Mouse (Mus musculus) liver, postnatal 0 days (tissue): ENCODE results near the gene Ralgps1. TPM values are rescaled to one million over a fixed set of nuclear protein-coding genes. Genes with fewer than 3 reads are reported as not detected.

ENCODE experiments used
- ATAC-seq: fragments of 200-750 bp; cut with Nextera tagmentation; 2 replicates; pipeline ENCODE4 v1.8.0; 2017; ENCODE audit warnings: mild to moderate bottlenecking, moderate library complexity
- DNase-seq: peaks from one replicate; pipeline ENCODE4 v3.0.0-alpha.2; 2016
- H3K27ac ChIP-seq: fragments of 300-500 bp; sonication (generic); 2 replicates; pipeline ENCODE4 v1.5.1; 2014; ENCODE audit warnings: antibody characterized with exemption, moderate library complexity, mild to moderate bottlenecking, low read depth
- H3K27me3 ChIP-seq: fragments of 300-500 bp; sonication (generic); 2 replicates; pipeline ENCODE4 v1.6.1; 2014; ENCODE audit warnings: low read length, control low read depth, mixed read lengths; ENCODE audit not compliant: insufficient read depth
- H3K36me3 ChIP-seq: fragments of 300-500 bp; sonication (generic); replicated peaks from 2 replicates; pipeline ENCODE4 v1.6.1; 2014; ENCODE audit warnings: mild to moderate bottlenecking, control low read depth, low read length, moderate library complexity, mixed read lengths; ENCODE audit not compliant: insufficient read depth
- H3K4me1 ChIP-seq: fragments of 300-500 bp; sonication (generic); 2 replicates; pipeline ENCODE4 v1.6.1; 2014; ENCODE audit warnings: antibody characterized with exemption, mild to moderate bottlenecking, control low read depth; ENCODE audit not compliant: insufficient read depth
- H3K4me2 ChIP-seq: fragments of 300-500 bp; sonication (generic); 2 replicates; pipeline ENCODE4 v1.6.1; 2014; ENCODE audit warnings: low read depth, mild to moderate bottlenecking, low read length, moderate library complexity, mixed read lengths
- H3K4me3 ChIP-seq: fragments of 300-500 bp; sonication (generic); 2 replicates; pipeline ENCODE4 v1.5.1; 2014; ENCODE audit warnings: low read depth, low read length
- H3K9ac ChIP-seq: fragments of 300-500 bp; sonication (generic); replicated peaks from 2 replicates; pipeline ENCODE4 v1.6.1; 2014; ENCODE audit warnings: mild to moderate bottlenecking, moderate library complexity
- H3K9me3 ChIP-seq: fragments of 300-500 bp; sonication (generic); 2 replicates; pipeline ENCODE4 v1.6.1; 2016; ENCODE audit warnings: mild to moderate bottlenecking, control low read depth, low read length, mixed read lengths
- CTCF ChIP-seq: sonication (generic); IDR thresholded peaks from 2 replicates; pipeline ENCODE4 v1.5.1; 2016; ENCODE audit warnings: antibody characterized with exemption, low read depth
- EP300 ChIP-seq: IDR thresholded peaks from 2 replicates; pipeline ENCODE4 v1.6.1; 2016; ENCODE audit warnings: antibody characterized with exemption, low read depth, mild to moderate bottlenecking
- WGBS: fragments of 180-500 bp; shearing (Covaris S2); extraction: QIAGEN DNeasy Blood & Tissue Kit; methylation state at CpG from one replicate; pipeline ENCODE4 v1.1.7; 2014; ENCODE audit not compliant: insufficient replicate concordance; 5-methylcytosine and 5-hydroxymethylcytosine counted together
- polyA plus RNA-seq: library from polyadenylated mRNA; unstranded; fragments of >200 nt; fragmentation: Nextera tagmentation; extraction: Ambion mirVana; gene quantifications from 2 replicates; pipeline ENCODE4 v1.2.1, GENCODE M21; 2015

Ralgps1 gene
- polyA plus RNA-seq, 1 experiment from 2014 or later: 0.83 TPM

DNA sequence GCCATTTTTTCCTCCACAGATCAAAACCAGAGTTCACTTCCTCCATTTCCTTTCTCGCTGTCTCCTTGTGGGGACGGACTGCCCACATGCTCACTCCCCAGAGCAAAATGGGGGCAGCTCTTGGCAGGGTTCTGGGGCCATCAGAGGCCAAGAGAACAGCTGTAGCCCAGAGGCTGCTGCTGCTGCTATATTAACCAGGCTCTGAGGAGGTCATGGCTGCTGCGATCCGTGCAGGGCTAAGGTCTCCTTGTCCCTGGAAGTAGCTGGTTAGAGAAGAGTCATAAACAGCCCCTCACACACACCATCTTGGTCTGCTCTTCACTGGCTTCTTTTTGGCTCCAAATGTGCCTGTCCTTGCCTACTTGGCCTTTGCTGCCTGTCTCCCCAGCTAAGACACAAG is 206.1 kb downstream of the Ralgps1 start:
- H3K27ac ChIP-seq: 0 out of 2 replicates have a peak overlapping the region, but pooled peaks have one; percentile 0
- no peak for ATAC-seq
- no peak overlapping the region for H3K4me3 ChIP-seq
- H3K27me3 ChIP-seq: no peaks in the 10 kb centered on the region
- WGBS: 55% methylated on average over 4 of the region's 4 CpGs
- DNase-seq: no peak
- H3K36me3 ChIP-seq: no peaks in the 10 kb centered on the region
- TF ChIP-seq CTCF (no peak), EP300 (no peak)
- no peak overlapping the region for H3K4me2 ChIP-seq
- H3K9me3 ChIP-seq: no peaks in the 10 kb centered on the region
- H3K4me1 ChIP-seq: peaks cover 5% of the 10 kb centered on the region; the same call in 1 of the 2 replicates
- no peak overlapping the region for H3K9ac ChIP-seq

DNA sequence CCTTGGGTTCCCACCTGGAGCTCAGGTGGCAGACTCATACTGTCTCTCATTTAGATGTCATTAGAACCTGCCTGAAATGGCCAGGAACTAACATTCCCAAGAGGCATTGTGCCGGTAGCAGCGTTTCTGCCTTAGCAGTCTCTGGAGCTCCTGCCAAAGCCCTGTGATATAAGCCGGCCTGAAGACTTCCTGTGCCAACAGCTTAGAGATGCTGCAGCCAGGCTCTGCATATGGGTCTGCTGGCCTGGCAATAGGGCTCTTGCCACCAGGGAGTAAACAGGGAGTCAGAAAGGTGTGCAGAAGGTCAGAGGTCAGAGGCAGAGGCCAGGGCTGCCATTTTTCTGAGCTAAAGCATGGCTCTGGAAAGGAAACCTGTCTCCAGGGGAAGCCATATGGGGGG is 206.6 kb downstream of the Ralgps1 start:
- 73% methylated on average over 3 of the region's 3 CpGs for WGBS
- no peak for DNase-seq
- Histone ChIP-seq H3K4me2 (no peak overlapping the region), H3K9ac (no peak overlapping the region), H3K27me3 (no peaks in the 10 kb centered on the region), H3K9me3 (no peaks in the 10 kb centered on the region), H3K36me3 (no peaks in the 10 kb centered on the region), H3K4me1 (peaks cover 5% of the 10 kb centered on the region; the same call in 1 of the 2 replicates), H3K27ac (no peak overlapping the region), H3K4me3 (no peak overlapping the region)
- no peak for ATAC-seq
- no peak for TF ChIP-seq CTCF

DNA sequence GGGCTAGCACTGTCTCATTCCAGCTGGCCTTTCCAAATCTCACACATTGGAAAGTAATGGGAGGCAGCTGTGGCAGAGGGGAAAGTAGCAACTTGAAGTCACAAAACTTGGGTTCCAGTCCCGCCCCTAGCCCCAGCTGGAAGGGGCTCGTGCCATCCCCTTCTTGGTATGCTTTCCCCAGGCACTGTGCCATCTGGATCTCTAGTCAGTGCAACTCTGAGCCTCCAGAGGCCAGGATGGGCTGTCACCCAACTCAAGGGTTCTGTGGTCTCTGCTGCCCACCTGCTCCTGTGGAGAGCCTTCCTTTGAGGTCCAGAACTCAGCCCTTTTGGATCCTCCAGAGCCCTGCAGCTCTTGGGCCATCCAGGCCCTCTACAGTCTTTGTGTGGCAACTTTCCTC is 209.2 kb downstream of the Ralgps1 start:
- Histone ChIP-seq H3K4me2 (no peak overlapping the region), H3K36me3 (no peaks in the 10 kb centered on the region), H3K27me3 (no peaks in the 10 kb centered on the region), H3K4me3 (no peak overlapping the region), H3K9ac (no peak overlapping the region), H3K27ac (no peak overlapping the region), H3K9me3 (no peaks in the 10 kb centered on the region), H3K4me1 (peaks cover 4% of the 10 kb centered on the region; the same call in 1 of the 2 replicates)
- WGBS: 84% methylated on average over 2 of the region's 2 CpGs
- DNase-seq: no peak
- no peak for TF ChIP-seq EP300
- TF ChIP-seq CTCF: no peak
- ATAC-seq: no peak

DNA sequence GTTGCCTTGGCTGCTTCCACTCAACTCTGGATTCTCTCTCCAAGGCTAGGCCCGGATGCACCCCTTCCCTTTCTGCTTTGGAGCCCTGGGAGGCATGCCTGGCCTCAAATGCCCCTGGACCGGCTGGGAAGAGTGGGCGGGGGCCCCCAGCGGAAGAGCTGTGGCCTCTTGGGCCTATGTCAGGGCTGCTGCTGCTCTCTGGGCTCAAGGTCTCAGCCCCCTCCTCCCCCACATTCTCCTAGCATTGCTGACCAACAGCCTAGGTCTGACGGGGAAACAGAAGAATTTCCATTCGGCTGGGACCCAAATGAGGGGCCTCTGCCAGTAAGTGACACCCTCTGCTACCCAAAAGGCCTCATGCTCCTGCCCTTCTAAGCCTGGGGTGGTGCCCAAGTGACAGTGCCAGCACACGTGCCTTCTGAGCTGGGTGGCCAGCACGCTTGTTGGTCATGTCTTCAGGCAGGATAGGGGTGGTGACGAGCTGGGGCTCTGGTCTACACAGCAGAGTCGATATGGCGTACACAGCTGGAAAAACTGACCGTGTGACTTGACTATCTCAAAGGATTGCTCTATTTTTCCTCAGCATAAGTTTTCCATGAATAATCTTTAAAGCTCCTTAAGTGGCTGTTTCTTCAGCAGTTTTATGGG is 210.8 kb downstream of the Ralgps1 start:
- TF ChIP-seq EP300 (no peak), CTCF (no peak)
- DNase-seq: no peak

DNA sequence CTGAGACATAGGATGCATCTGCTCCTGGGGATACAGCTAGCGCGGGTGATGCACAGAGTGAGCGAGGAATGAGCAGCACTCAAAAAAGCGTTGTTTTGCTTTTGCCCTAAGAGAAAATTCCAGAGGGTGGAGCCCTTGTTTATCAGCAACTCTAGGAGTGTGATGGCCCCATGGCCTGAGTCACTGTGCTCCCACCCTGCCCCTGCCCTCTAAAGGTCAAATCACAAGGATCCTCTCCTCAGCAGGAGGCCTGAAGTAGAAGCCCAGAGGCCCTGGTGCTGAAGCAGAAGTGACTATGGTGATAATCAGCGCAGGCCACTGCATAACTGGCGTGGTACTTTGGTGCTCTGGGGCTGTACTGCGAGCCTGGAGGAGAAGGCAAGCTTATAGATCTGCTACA is 211.7 kb downstream of the Ralgps1 start:
- no peak overlapping the region for H3K4me3 ChIP-seq
- no peak overlapping the region for H3K27ac ChIP-seq
- WGBS: 70% methylated on average over 7 of the region's 7 CpGs
- no peaks in the 10 kb centered on the region for H3K36me3 ChIP-seq
- no peak overlapping the region for H3K9ac ChIP-seq
- H3K4me1 ChIP-seq: no peaks in the 10 kb centered on the region
- H3K4me2 ChIP-seq: no peak overlapping the region
- H3K9me3 ChIP-seq: no peaks in the 10 kb centered on the region
- H3K27me3 ChIP-seq: no peaks in the 10 kb centered on the region
- DNase-seq (no peak), ATAC-seq (no peak)
- TF ChIP-seq CTCF: no peak
- TF ChIP-seq EP300: no peak

More for the DNA sequence above, 210.8 kb downstream of the Ralgps1 start:
- H3K9ac ChIP-seq: no peak overlapping the region
- ATAC-seq: no peak
- no peaks in the 10 kb centered on the region for H3K4me1 ChIP-seq
- H3K4me2 ChIP-seq: no peak overlapping the region
- H3K36me3 ChIP-seq: no peaks in the 10 kb centered on the region
- WGBS: 70% methylated on average over 12 of the region's 12 CpGs
- H3K4me3 ChIP-seq: no peak overlapping the region
- H3K27ac ChIP-seq: no peak overlapping the region
- H3K9me3 ChIP-seq: no peaks in the 10 kb centered on the region
- no peaks in the 10 kb centered on the region for H3K27me3 ChIP-seq

DNA sequence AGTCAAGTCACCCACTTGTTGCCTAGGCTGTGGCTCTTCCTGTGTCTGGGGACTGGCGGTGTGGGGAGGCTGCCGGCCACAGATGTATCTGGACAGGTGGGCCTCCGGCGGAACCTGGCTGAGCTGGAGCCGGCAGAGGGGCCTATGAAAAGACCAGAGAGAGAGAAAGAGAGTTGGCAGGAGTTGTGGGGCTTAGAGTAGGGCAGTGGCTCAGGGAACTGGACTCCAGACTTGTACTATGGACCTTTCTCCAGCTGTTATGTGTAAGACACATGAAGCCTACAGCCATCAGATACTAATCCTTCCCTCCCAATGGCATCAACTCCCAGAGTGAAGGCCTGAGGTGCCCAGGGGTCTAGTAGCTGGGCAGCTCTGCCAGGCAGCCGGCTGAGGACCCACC is 212.4 kb downstream of the Ralgps1 start:
- H3K4me1 ChIP-seq: no peaks in the 10 kb centered on the region
- H3K9me3 ChIP-seq: no peaks in the 10 kb centered on the region
- no peak overlapping the region for H3K27ac ChIP-seq
- no peak overlapping the region for H3K4me2 ChIP-seq
- DNase-seq: no peak
- ATAC-seq: no peak
- H3K4me3 ChIP-seq: no peak overlapping the region
- H3K36me3 ChIP-seq: no peaks in the 10 kb centered on the region
- H3K9ac ChIP-seq: no peak overlapping the region
- TF ChIP-seq EP300 (no peak), CTCF (no peak)
- WGBS: 83% methylated on average over 6 of the region's 6 CpGs
- no peaks in the 10 kb centered on the region for H3K27me3 ChIP-seq
